Mouse (Mus musculus): ENCODE results near the gene Shpk.

Shpk gene

DNA sequence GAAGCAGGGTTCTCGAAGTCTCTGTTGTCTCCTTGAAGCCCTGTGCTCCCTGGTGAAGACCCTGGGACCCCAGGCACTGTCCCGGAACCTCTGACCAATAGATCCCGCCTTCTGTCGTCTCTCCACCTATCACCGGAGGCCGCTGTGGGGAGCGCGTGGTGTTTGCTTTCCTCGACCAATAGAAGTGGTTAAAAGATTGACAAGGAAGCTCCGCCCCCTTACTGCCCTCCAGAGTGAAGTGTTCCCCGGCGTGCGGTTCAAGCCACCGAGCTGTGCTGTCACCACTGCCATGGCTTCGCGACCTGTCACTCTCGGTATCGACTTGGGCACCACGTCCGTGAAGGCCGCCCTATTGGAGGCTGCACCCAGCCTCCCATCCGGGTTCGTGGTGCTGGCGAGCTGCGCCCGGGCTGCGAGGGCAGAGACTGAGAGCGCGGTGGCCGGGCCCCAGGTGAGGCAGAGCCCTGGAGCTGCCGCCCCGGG is at the start of gene Shpk:
Gene Shpk, plus strand, starts transcription at position 231 of the 483 bp plus-strand sequence.
- peak; percentile 97 for DNase-seq (ENCODE audit: low spot score)

DNA sequence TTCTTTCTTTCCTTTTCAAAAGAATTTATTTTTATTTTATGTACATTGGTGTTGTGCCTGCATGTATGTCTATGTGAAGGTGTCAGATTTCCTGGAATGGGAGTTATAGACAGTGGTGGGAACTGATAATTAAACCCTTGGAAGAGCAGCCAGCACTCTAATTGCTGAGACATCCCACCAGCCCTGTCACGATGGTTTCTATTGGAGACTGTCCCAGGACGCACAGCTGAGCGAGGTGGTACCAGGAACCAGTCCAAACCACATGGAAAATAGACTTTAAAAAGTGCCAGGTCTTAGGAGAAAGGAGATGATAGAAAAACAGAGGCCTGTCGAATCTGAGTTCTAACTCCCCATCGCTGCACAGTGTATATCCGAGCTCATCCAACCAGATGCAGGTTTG is 44.2 kb upstream of the Shpk start:
- no peak for DNase-seq (ENCODE audit: low spot score)

DNA sequence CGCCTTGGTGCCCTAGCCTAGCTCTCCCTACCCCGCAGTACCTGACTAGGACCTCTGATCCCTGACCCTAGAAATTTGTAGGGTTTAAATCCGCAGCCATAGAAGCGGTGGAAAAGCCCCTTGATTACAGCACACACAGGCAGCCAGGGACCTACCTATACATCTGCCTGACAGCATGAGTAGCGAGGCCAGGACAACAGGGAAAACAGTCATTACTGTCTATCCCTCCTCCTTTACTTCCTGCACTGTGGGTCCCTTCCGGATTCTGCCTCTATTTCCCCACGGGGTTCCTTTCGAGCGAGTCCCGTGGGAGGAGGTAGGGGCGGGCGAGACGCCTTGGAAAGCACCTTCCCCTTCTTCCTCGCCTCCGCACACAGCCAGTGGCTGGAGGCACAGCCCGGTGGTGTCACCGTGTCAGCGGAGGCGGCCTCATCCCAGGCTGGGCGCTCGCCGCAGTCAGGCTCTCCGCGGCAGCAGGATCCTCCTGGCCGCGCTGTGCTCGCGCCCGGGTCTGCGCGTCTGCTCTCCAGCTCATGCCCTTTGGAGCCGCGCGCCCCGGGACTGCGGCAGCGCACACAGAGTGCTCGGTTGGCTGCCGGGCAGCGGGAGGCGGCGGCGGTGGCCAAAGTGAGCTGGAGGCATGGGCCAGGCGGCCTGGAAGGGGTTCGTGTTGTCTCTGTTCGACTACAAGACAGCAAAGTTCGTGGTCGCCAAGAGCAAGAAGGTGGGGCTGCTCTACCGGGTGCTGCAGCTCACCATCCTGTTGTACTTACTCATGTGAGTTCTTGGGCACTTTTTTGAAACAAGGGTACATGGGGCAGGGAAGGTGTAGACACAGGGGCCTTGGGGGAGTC is 39.1 kb upstream of the Shpk start, which contains the start of gene P2rx5:
Gene P2rx5, plus strand, starts transcription at position 465 of the 854 bp plus-strand sequence.
- no peak for DNase-seq (ENCODE audit: low spot score)

DNA sequence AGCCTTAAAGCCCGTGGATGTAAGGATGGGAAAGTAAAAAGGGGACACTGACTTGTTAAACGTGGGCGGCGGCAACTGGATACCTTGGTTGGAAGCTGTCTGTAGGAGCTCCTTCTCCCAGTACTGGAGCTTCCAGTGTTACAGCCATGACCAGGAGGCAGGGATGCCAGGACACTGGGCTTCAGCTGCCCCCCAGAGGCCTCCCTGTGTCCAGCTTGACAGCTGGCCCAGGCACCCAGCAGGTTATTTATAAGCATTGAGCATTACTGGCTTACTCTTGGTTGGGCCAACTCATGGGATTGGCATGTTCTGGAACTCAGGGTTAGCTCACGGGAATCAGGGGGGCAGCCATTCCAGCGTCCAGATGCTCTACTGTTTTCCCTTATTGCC is 38.5 kb upstream of the Shpk start:
- no peak for DNase-seq (ENCODE audit: low spot score)

DNA sequence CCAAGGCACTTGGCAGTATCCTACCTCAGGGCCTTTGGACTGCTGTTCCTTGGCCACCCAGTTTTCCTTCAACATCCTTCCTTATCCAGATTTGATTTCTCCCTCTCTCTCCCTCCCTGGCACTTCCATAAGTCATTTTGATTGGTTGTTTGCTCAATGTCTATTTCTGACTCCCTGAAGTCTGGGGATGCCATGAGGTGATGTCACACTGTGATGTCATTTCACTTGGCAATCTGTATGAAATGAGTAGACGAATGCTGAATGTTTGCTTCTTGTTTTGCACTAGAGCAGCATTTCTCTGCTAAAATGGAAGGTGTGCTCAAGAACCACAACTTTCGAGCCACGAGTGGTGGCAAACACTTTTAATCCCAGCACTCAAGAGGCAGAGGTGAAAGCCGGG is 37.6 kb upstream of the Shpk start:
- DNase-seq (ENCODE audit: low spot score) = no peak

DNA sequence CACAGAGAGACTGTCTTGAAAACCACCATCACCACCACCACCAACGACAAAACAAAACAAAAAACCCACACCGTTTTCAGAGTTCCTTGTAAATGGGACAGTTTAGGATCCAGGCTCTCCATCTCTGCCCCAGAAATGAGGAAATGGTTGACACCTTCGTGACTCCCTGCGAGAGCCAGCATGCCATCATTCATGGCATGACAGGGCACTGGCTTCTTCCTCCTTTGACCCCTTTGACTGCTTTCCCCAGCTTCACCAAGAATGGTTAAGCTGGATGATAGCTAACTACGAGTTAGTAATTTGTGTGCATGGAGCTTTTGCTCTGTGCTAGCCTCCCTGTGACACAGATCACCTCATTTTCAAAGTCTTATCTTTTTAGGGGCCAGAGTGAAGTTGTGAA is 37.0 kb upstream of the Shpk start:
- no peak for DNase-seq (ENCODE audit: low spot score)

DNA sequence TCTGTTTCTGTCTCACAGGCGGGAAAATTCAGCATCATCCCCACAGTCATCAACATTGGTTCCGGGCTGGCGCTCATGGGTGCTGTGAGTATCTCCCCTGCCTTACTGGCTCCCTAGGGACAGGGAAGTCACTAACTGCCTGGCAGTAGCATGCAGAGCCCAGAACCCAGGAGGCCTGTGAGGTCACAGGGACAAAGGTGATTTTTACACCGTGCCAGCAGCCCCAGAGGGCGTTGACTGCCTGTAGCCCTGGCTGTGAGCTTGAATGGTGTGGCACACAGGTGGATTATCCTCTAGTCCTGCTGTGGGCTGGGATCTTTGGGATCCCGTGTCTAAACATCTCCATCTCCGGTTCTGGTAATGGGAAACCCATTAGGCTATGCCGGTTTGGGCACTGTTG is 31.2 kb upstream of the Shpk start:
- DNase-seq (ENCODE audit: low spot score) = no peak

DNA sequence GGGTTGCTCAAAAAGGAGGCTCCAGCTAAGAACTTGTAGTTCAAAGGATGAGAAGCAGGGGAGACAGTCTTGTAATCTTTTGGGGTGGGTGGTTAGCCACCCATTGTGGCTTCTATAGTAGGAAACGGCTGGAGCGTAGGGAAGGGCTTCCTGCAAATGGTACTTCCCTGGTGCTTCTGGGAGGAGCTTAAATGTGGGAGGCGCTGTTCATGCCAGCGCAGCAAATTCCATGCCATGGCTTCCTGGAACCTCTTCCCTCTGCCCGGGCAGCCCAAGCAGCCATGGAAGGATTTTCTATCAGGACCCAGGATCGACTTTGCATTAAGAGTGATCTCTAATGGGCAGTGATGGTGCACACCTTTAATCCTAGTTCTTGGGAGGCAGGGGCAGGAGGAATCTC is 30.7 kb upstream of the Shpk start:
- no peak for DNase-seq (ENCODE audit: low spot score)

DNA sequence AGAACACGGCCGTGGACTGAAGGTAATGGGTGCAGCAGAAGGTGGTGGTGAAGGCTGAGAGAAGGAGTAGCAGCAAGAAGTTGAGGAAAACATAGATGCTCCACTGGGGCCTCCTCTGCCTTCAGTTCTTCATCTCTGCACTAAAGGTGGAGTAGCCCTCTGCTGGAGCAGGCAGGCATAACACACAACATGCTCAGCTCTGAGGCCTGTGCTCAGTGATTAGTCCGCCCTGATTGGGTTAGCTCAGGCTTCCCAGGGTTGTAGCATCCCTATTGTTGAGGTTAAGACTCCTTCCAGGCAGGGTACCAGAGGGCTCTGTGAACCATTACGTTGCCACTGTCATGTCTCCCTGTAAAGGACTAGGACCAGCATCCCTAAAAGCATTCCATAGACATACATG is 30.0 kb upstream of the Shpk start:
- DNase-seq (ENCODE audit: low spot score) = peak; percentile 73

DNA sequence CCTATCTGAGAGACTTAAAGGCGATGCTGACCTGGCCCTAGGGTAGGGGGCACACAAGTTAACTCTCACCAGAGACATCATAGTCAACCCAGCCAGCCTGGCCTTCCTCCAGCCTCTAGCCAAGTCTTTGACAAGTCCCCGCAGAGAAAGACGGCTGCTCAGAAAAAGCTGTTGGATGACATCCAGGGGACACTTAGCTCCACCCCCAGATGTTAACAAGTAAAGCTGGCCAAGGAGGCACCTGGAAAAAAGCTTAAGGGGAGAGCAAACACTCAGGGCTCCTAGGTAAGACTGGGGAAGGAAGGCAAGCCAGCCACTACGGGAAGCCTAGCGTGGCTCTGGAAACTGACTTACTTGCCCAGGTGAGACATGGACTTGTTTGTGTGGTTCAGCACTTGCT is 27.1 kb upstream of the Shpk start:
- no peak for DNase-seq (ENCODE audit: low spot score)

DNA sequence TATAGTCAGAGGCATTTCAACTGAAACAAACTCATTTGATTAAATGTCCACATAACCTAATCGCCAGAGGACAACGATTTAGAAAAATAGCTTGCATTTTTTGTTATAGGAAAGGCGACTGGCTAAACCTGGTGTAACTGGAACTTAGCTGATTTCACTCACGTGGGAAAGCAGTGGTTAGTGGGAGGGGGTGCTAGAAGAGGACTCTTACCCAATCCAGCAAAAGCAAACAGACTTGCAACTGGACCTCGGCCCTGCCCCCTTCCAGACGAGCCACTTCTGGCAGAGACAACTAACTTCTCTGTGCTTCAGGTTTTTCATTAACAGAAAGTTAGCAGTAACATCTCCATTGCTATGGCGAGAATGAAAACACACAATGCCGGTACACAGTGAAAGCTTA is 23.6 kb upstream of the Shpk start:
- no peak for DNase-seq (ENCODE audit: low spot score)

DNA sequence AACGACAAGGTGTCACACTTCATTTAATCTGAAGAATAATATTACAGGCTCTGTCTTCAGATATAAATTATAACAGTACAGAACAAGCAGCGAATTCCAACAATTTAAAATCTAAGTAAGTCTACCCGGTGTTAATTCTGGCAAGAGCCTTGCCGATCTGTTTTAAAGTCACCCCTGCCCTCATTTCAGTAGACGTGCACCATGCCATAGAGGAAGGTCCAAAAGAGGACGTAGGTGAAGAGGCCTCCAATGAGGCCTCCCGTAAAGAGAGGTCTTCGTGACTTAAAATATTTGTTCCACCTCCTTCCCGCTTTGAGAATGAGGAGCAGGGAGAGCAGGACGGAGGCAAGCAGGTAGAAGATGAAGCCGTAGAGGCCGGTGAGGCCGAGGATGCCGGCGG is 23.1 kb upstream of the Shpk start:
- no peak for DNase-seq (ENCODE audit: low spot score)

DNA sequence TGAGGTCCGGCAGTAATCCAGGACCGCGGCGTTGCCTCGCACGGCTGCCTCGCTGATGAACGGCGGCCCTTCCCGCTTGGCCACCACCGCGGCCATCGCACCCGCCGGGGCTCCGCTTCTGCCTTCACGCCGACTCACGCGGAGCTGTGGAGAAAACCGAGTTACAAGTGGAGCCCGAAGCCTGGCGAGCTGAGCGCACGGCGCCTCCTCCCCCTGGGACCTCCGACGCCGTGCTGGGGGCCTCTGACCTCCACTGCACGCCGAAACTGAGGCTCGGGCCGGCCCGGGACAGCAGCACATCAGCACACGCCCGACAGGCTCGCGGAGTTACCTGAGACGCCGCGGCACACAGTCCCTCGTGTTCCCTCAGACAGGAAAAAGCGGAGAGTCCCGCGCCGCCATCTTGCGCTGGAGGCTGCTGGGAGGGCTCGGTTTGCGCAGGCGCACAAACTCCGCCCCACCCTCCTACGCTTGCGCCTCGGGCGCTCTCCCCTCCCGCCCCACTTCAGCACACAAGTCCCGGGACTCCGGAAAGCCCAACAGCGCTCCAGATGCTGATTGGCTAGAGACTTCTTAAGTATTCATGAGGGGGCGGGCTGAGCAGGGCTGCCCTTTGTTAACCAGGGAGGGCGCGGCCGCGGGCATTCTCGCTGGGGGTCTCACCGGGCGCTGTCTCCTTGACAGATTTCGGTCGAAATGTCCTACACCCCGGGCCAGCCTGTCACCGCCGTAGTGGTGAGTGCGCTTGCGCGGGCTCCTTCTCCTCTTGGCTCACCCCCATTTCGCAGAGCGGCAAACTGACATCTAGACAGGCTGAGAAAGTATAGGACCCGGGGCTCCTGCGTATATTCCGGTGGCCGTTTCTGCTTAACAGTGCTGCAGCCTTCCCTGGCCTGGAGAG is 22.4 kb upstream of the Shpk start, which contains the start of the genes Emc6 and Tax1bp3:
Gene Emc6, minus strand, starts transcription at position 430 of the 901 bp plus-strand sequence.
Gene Tax1bp3, plus strand, starts transcription at position 476 of the 901 bp plus-strand sequence.
- peak; percentile 95 for DNase-seq (ENCODE audit: low spot score)

DNA sequence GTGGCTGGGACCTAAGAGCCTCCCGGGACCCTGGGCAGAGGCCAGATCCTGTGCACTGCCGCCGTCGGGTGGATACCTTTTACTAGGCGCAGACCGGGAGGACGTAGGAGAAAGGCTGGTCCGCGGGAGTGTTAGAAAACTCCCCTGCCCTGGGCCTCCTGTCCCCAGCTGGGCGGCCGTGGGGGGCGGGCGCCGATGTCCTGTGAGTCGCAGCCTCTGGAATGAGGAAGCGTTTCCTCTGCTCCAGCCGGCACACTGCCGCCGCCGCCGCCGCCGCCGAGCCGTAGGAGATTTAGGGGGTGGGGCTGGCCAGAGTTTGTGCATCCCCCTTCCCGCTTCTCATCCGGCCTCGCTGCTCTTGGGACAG is 21.8 kb upstream of the Shpk start:
- no peak for DNase-seq (ENCODE audit: low spot score)

DNA sequence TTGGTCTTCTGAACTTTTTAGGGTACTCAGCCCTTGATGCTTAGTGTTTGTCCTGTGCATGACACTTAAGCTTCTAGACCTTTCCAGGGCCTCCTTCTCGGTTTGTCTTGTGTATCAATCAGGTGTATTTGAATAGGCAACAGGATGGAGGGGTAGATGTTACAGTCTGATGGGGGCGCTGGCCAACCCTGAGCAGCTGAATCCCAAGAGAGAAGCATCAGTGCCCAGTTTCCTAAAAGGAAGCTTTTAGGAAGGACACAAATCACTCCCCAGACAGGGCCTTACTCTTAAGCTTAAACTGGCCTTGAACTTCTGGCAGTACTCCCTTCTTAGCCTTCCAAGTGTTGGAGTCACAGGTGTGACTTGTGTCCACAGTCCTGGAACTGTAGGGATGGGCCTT is 21.4 kb upstream of the Shpk start:
- no peak for DNase-seq (ENCODE audit: low spot score)

DNA sequence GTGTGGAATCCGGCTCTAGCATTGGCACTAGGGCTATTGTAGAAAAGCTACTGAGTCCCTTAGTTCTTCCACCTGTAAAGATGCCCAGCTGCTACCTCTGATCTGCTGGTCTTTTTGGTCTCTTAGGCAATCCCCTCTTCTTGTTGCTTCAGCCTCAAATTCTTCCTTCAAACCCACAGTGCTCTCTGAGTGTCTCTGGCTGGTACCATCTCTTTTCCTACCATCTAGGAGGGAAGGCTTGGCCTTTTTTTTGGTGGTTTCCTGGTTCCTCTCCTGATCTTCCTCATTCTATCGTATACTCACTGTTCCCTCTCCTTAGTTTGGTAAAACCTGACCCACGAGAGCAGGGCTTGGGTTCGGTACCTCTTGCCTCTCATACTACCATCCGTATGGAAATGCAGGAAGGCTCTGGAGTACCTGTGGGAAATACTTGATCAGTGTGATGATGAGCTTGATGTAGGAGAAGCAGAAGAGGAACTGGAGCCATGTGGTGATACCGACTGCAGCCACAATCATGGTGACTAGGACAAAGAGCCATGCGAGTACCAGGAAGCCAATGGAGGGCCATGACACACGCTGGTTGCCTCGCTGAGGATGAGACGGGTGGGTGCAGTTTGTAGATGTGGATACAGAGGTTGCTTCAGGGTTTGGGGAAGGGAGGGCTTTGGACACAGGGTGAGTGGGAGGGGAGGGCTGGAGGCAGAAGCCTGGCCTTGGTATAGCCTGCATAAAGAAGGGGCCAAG is 13.2 kb upstream of the Shpk start:
- no peak for DNase-seq (ENCODE audit: low spot score)

DNA sequence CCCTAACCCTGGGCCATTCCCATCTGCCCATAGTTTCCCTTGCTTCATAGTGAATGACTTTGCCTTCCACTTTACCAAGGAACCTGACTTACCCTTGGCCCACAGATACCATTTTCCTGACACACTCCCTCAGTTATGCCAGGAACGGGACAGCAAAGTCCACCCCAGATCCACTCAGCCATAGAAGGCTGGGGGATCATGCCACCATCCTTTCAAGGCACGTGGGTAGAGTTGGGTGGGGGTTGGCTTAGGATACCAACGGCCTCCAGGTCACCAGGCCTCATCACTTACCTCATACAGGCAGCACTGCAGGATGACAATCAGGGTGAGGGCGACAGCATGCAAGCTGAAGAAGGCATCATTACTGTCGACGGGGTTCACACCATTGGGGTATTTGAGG is 12.0 kb upstream of the Shpk start:
- DNase-seq (ENCODE audit: low spot score) = no peak

DNA sequence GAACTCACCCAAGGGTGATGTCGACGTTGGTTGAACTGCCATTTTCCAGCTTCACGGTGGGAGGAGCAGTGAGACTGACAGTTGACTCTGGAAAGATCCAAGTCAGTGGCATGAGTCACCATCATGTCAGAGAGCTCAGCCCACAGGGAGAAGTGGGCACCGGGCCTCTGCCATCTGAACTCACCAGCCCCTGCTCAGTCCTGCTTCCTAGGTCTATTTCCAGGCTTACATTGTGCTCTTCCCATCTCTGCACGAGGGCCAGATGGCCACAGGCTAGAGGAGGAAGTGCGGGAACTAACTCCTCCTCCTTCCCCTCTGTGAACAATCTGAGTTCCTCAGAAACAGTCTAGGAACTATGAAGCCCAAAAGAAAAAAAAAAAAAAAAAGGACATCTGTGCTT is 6.2 kb upstream of the Shpk start:
- DNase-seq (ENCODE audit: low spot score) = peak; percentile 22

DNA sequence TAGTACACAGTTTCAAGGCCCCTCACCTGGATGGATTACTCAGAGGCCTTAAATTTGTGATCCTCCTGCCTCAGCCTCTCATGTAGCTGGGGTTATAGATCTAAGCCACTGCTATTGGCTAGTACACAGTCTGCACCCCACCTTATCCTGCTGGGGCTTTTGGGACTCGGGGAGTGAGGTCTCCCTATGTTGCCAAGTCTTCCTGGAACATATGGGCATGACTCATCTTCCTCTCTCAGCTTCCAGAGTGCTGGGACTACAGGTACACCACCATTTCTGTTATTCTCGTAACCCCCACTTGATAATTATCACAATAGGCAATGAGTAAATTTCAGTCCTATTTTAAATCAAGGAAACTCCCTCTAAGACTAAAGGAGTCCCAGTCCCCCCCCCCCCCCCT is 4.8 kb upstream of the Shpk start:
- no peak for DNase-seq (ENCODE audit: low spot score)

DNA sequence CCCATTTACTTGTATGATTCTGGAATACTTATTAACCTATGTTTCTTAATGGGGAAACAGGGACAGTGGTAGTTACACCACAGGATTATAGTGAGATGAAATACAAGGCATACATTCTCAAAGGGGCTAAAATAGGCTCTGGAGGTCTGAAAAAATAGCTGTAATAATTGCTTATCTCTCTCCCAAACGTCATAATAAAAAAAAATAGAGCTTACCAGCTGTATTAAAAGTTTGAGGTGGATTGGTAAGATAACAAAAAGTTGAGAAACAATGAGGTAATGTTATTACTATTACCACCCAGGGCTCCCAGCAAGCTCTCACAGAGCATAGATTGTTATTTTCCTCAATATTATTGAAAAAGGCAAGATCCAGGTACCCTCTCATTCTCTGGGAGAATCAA is 1.1 kb upstream of the Shpk start:
- DNase-seq (ENCODE audit: low spot score) = no peak

DNA sequence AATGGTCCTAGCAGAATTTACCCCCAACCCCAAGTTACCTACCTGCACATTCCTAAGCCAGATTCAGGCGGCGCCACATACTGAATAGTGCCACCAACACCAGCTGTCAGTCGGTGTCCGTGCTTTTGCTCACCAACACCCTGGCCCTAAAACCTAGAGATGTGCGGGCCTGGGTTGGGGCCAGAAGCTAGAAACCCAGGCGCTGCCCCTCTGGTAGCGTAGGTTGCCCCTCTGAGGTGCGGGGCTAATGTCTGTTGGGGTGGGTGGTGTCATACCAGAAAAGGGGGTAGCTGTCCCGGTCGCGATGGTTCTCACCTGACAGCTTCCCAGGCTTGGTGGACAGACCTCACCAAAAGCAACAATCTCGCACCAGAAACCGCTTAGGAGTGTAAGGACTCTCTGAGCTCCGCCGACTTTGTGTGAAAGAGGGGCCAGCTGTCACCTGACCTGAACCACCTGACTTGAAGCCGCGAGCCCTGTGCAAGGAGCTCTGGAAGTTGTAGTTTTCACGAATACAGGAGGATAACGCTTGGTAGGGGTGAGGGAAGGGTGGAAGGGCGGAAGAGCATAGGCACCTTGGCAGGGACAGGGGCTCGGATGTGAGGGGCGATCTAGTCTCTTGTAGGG is 544 bp upstream of the Shpk start, which contains the start of gene Ctns:
Gene Ctns, minus strand, starts transcription at position 440 of the 627 bp plus-strand sequence.
- DNase-seq (ENCODE audit: low spot score) = peak; percentile 91

DNA sequence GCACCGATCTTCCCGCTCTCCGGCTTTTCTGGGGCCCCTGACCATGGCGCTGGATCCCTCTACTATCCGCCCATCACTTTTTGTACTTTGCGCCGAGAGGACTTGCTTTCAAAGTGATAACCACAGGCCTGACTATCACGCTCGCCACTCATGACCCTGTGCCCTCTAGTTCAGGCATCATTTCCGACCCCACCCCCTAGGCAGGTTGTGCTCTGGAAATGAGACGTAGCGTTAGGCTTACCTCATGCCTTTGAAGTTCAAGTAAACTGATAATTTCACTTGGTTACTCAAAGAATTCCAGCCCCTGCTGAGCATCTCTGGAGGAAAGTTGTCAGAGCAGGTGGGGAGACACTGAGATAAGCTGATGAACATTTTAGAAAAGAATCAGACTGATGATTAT is 619 bp downstream of the Shpk start:
- DNase-seq (ENCODE audit: low spot score) = no peak

Data from layer of hippocampus, adult 11-12 months (tissue).